Mouse (Mus musculus) right cerebral cortex, postnatal 36 days (tissue): ENCODE results near the gene Snx32.

Experiments used
- DNase-seq, 2 experiments: peaks; one replicate each; pipeline ENCODE4 v3.0.0; 2022; ENCODE audit warnings: low spot score in 2 of 2, mixed read lengths in 1 of 2

Snx32 gene

GRCm38 (mm10) chr19:5510031-5511026 is at the start of gene Snx32:
Gene Snx32 (minus strand): TSS chr19:5510538.
- peak; percentile 99 for DNase-seq

- DNase-seq: no peak
Observed at GRCm38 (mm10) chr19:5559631-5560456, 49.5 kb upstream of the Snx32 start.

GRCm38 (mm10) chr19:5559229-5559628 is 48.9 kb upstream of the Snx32 start:
- no peak for DNase-seq

GRCm38 (mm10) chr19:5558770-5559169 is 48.4 kb upstream of the Snx32 start:
- no peak for DNase-seq

GRCm38 (mm10) chr19:5558169-5558568 is 47.8 kb upstream of the Snx32 start:
- no peak for DNase-seq

GRCm38 (mm10) chr19:5554212-5554611 is 43.9 kb upstream of the Snx32 start:
- DNase-seq: no peak

GRCm38 (mm10) chr19:5553802-5554201 is 43.5 kb upstream of the Snx32 start:
- no peak for DNase-seq

- DNase-seq: no peak
Observed at GRCm38 (mm10) chr19:5547471-5548056, 37.2 kb upstream of the Snx32 start.

GRCm38 (mm10) chr19:5544031-5544430 is 33.7 kb upstream of the Snx32 start:
- no peak for DNase-seq

GRCm38 (mm10) chr19:5543362-5543761 is 33.0 kb upstream of the Snx32 start:
- no peak for DNase-seq

GRCm38 (mm10) chr19:5538786-5539185 is 28.4 kb upstream of the Snx32 start:
- DNase-seq: no peak

GRCm38 (mm10) chr19:5532520-5532919 is 22.2 kb upstream of the Snx32 start:
- DNase-seq: no peak

GRCm38 (mm10) chr19:5530138-5530524 is 19.8 kb upstream of the Snx32 start:
- DNase-seq: no peak

- peak; percentile 83 to 84 for DNase-seq
Observed at GRCm38 (mm10) chr19:5529325-5530137, 19.2 kb upstream of the Snx32 start.

- no peak for DNase-seq
Observed at GRCm38 (mm10) chr19:5525204-5525603, 14.9 kb upstream of the Snx32 start.

GRCm38 (mm10) chr19:5518721-5519120 is 8.4 kb upstream of the Snx32 start:
- no peak for DNase-seq

GRCm38 (mm10) chr19:5516906-5517505 is 6.7 kb upstream of the Snx32 start:
- DNase-seq: no peak

GRCm38 (mm10) chr19:5515840-5516777 is 5.8 kb upstream of the Snx32 start:
- no peak for DNase-seq

- no peak for DNase-seq
Observed at GRCm38 (mm10) chr19:5513005-5513349, 2.6 kb upstream of the Snx32 start.
